In the genomic region with DNA sequence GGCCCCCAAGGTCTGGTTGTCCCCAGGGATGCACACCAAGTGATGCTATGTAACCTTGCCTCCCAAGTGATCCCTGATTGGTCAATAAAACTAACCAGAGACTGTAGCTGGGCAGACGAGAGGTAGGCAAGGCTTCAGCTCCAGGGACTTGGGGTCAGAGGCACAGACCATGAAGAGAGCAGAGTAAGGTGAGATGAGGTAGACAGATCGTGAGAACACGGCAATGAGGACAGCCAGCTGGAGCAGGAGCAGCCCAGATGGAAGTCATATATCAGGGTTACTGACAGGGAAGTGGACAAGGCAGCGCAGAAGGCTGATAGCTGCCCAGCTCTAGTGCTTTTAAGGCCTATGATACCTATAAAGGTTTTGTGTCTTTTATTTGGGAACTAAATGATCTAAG, we compare ENCODE assay signal across 22 mouse cellular contexts. TPM values are rescaled to one million over a fixed set of nuclear protein-coding genes. Genes with fewer than 3 reads are reported as not detected.
DNase-seq lines count a peak whose midpoint lies in the region; ATAC-seq lines count a peak whose summit lies in the region.
"Had no signal": no experiment of that assay in that cellular context is flagged by ENCODE, and none has a peak within 500 bp of the region (broad histone marks: within the 10 kb centered on the region; RNA-seq: fewer than 3 reads in every experiment).

No protein-coding gene starts in this region.

- peak; percentile 85 for ATAC-seq in kidney, embryonic 15.5 days (replicated peaks; ENCODE audit: low FRiP score)
- ATAC-seq: hindbrain, postnatal 0 days; Patski had no signal

- peak overlapping the region; percentile 32; the same call in 1 of the 2 replicates for H3K27ac ChIP-seq in kidney, embryonic 15.5 days
- H3K27ac ChIP-seq: embryonic facial prominence, embryonic 10.5 days; forebrain, embryonic 12.5 days; heart, embryonic 10.5 days; hindbrain, embryonic 10.5 days; hindbrain, postnatal 0 days; limb, embryonic 15.5 days; liver, embryonic 15.5 days; macrophage had no signal

- H3K4me1 ChIP-seq in kidney, embryonic 15.5 days = peaks cover 17% of the 10 kb centered on the region

- 9% methylated on average over 4 of the region's 4 CpGs for WGBS in kidney, embryonic 15.5 days

- H3K27me3 ChIP-seq in kidney, embryonic 15.5 days = no peaks in the 10 kb centered on the region
- H3K27me3 ChIP-seq: forebrain, embryonic 12.5 days; limb, embryonic 15.5 days; liver, embryonic 15.5 days; Patski had no signal

- H3K9me3 ChIP-seq in kidney, embryonic 15.5 days (replicated peaks) = no peaks in the 10 kb centered on the region
- H3K9me3 ChIP-seq: embryonic facial prominence, embryonic 10.5 days; forebrain, embryonic 12.5 days; heart, embryonic 10.5 days; hindbrain, embryonic 10.5 days; limb, embryonic 15.5 days; liver, embryonic 15.5 days had no signal

- no peak overlapping the region for H3K4me3 ChIP-seq in kidney, embryonic 15.5 days (replicated peaks)
- H3K4me3 ChIP-seq: embryonic facial prominence, embryonic 10.5 days; forebrain, embryonic 12.5 days; heart, embryonic 10.5 days; hindbrain, embryonic 10.5 days; limb, embryonic 15.5 days; liver, embryonic 15.5 days had no signal

- H3K36me3 ChIP-seq in kidney, embryonic 15.5 days = no peaks in the 10 kb centered on the region
- H3K36me3 ChIP-seq: forebrain, embryonic 12.5 days; heart, embryonic 10.5 days; hindbrain, embryonic 10.5 days; limb, embryonic 15.5 days; liver, embryonic 15.5 days had no signal

- H3K4me2 ChIP-seq in kidney, embryonic 15.5 days = no peak overlapping the region
- H3K4me2 ChIP-seq: forebrain, embryonic 12.5 days; limb, embryonic 15.5 days; liver, embryonic 15.5 days had no signal

- DNase-seq in kidney, adult 9 months = no peak
- peak; percentile 33 to 36 for DNase-seq in cerebellum, adult 18-20 months
- DNase-seq in cerebellum, adult 9-11 months = peak; percentile 33
- peak; percentile 70 for DNase-seq in gastrocnemius, postnatal 25 days
- DNase-seq in layer of hippocampus, adult 9-11 months = no peak
- no peak for DNase-seq in layer of hippocampus, postnatal 25 days (ENCODE audit: extremely low spot score in 1 of 2, low spot score in 1 of 2)
- DNase-seq: adrenal gland, adult 8-10 months; kidney, adult 11 months; midbrain, embryonic 14.5 days; retina, postnatal 1 day; right cerebral cortex, postnatal 4 days; thymus, postnatal 25 days had no signal

- no peak overlapping the region for H3K9ac ChIP-seq in kidney, embryonic 15.5 days
- H3K9ac ChIP-seq: forebrain, embryonic 12.5 days; limb, embryonic 15.5 days; liver, embryonic 15.5 days had no signal

RNA-seq across cellular contexts. Expression of gene Rap1gds1, which starts 5.5 kb away (rescaled TPM):
- polyA plus RNA-seq in kidney, embryonic 15.5 days (2015; fragmentation: Nextera tagmentation; extraction: Ambion mirVana) = 58.8 and 59.4 TPM in 2 replicates
- total RNA-seq in gastrocnemius, postnatal 25 days (2021) = 10 to 100 TPM; 34.4 to 37.5 TPM
- total RNA-seq in layer of hippocampus, postnatal 25 days (2021) = 100 to 1,000 TPM; 219 to 233 TPM

Comparison
In these comparisons a context has a peak if more than half of its experiments do, and no peak if none do; other contexts are left out.
1. DNase-seq: peak in cerebellum, adult 18-20 months (2 of 2), cerebellum, adult 9-11 months (single experiment) and gastrocnemius, postnatal 25 days (single experiment); none in kidney, adult 9 months (single experiment), layer of hippocampus, adult 9-11 months (single experiment) and layer of hippocampus, postnatal 25 days (0 of 2).
2. RNA of gene Rap1gds1, which starts 5.5 kb away (total RNA-seq): 219 to 233 TPM in layer of hippocampus, postnatal 25 days; 34.4 to 37.5 TPM in gastrocnemius, postnatal 25 days; every median in the first group is over 4 times any median in the second.